Mouse (Mus musculus) spleen, postnatal 36 days (tissue): ENCODE results near the gene Lce3d.

Source experiments
- DNase-seq, 2 experiments: peaks; one replicate each; pipeline ENCODE4 v3.0.0; 2022; ENCODE audit warnings: low spot score in 2 of 2, mixed read lengths in 1 of 2

The Lce3d gene

GRCm38 (mm10) chr3:92957090-92957489, at the start of gene Lce3d:
Lce3d (plus strand) TSS chr3:92957390.
- DNase-seq: no peak

GRCm38 (mm10) chr3:92907571-92907970, 49.6 kb upstream of the Lce3d start:
- no peak for DNase-seq

GRCm38 (mm10) chr3:92920364-92920763, 36.8 kb upstream of the Lce3d start:
- DNase-seq: no peak

GRCm38 (mm10) chr3:92926130-92926529, 31.1 kb upstream of the Lce3d start, which contains the start of gene Lce3a:
Lce3a (minus strand) TSS chr3:92926230.
- DNase-seq: no peak

- DNase-seq: no peak
These were observed 24.5 kb upstream of the Lce3d start, which contains the start of gene Lce3b for GRCm38 (mm10) chr3:92932679-92933078. Lce3b (plus strand) TSS chr3:92932979.

GRCm38 (mm10) chr3:92944186-92944585, 13.0 kb upstream of the Lce3d start, which contains the start of gene Lce3c:
Lce3c (plus strand) TSS chr3:92944486.
- DNase-seq: no peak

- no peak for DNase-seq
These were observed 9.6 kb downstream of the Lce3d start, which contains the start of gene Lce3e for GRCm38 (mm10) chr3:92966761-92967160. Lce3e (plus strand) TSS chr3:92967061.

GRCm38 (mm10) chr3:92978484-92978883, 21.3 kb downstream of the Lce3d start:
- DNase-seq: no peak

GRCm38 (mm10) chr3:92991926-92992325, 34.7 kb downstream of the Lce3d start, which contains the start of gene Lce3f:
Lce3f (plus strand) TSS chr3:92992226.
- DNase-seq: no peak

- DNase-seq: no peak
These were observed 41.5 kb downstream of the Lce3d start for GRCm38 (mm10) chr3:92998691-92999090.

GRCm38 (mm10) chr3:93000621-93001020, 43.4 kb downstream of the Lce3d start:
- no peak for DNase-seq

- DNase-seq: no peak
These were observed 45.7 kb downstream of the Lce3d start for GRCm38 (mm10) chr3:93002843-93003242.
